Mouse (Mus musculus) hindbrain, embryonic 11.5 days (tissue): ENCODE measurements at regions not wholly inside any gene's neighbourhood (a gene's known extent, or its start where the extent isn't known, plus 50 kb on each side); places are given as distances from the start of the nearest gene placed in this dataset.
A peak's percentile ranks its signal among the peaks of the same experiment; 100 is the strongest.

Source experiments
- ATAC-seq: fragments of 200-750 bp; cut with Nextera tagmentation; 2 replicates; pipeline ENCODE4 v1.8.0; 2017; ENCODE audit warnings: mild to moderate bottlenecking, moderate TSS enrichment, moderate library complexity; ENCODE audit not compliant: low FRiP score
- DNase-seq: peaks from one replicate; pipeline ENCODE4 v3.0.0-alpha.2; 2015; ENCODE audit warnings: low spot score
- H3K27ac ChIP-seq: fragments of 300-500 bp; sonication (generic); 2 replicates; pipeline ENCODE4 v1.5.1; 2014; ENCODE audit warnings: mild to moderate bottlenecking, low read depth, low read length
- H3K27me3 ChIP-seq: fragments of 300-500 bp; sonication (generic); 2 replicates; pipeline ENCODE4 v1.6.1; 2014; ENCODE audit warnings: mild to moderate bottlenecking, low read length, moderate library complexity, mixed read lengths; ENCODE audit not compliant: control insufficient read depth, insufficient read depth
- H3K36me3 ChIP-seq: fragments of 300-500 bp; sonication (generic); 2 replicates; pipeline ENCODE4 v1.6.1; 2014; ENCODE audit warnings: mild to moderate bottlenecking, low read length, moderate library complexity, mixed read lengths; ENCODE audit not compliant: control insufficient read depth, insufficient read depth
- H3K4me1 ChIP-seq: fragments of 300-500 bp; sonication (generic); replicated peaks from 2 replicates; pipeline ENCODE4 v1.6.1; 2014; ENCODE audit warnings: low read length, mixed read lengths; ENCODE audit not compliant: control insufficient read depth, insufficient read depth
- H3K4me2 ChIP-seq: fragments of 300-500 bp; sonication (generic); replicated peaks from 2 replicates; pipeline ENCODE4 v1.6.1; 2014; ENCODE audit warnings: mild to moderate bottlenecking, low read depth, low read length
- H3K4me3 ChIP-seq: fragments of 300-500 bp; sonication (generic); 2 replicates; pipeline ENCODE4 v1.5.1; 2014; ENCODE audit warnings: low read depth, low read length
- H3K9ac ChIP-seq: fragments of 300-500 bp; sonication (generic); 2 replicates; pipeline ENCODE4 v1.6.1; 2014; ENCODE audit warnings: low read depth, low read length
- H3K9me3 ChIP-seq: fragments of 300-500 bp; sonication (generic); 2 replicates; pipeline ENCODE4 v1.6.1; 2016; ENCODE audit warnings: low read length; ENCODE audit not compliant: control insufficient read depth
- WGBS: fragments of 180-500 bp; shearing (Covaris S2); extraction: QIAGEN DNeasy Blood & Tissue Kit; methylation state at CpG from one replicate; pipeline ENCODE4 v1.1.7; 2014; 5-methylcytosine and 5-hydroxymethylcytosine counted together

- Histone ChIP-seq H3K9ac (no peak overlapping the region), H3K27me3 (no peaks in the 10 kb centered on the region), H3K9me3 (no peaks in the 10 kb centered on the region), H3K4me3 (no peak overlapping the region), H3K4me2 (no peak overlapping the region), H3K4me1 (no peaks in the 10 kb centered on the region), H3K27ac (no peak overlapping the region), H3K36me3 (no peaks in the 10 kb centered on the region)
- WGBS, result 45% methylated on average over 4 of the region's 4 CpGs
- DNase-seq, result peak; percentile 44
- ATAC-seq, result no peak
These were observed 114.7 kb upstream of the Kcna4 start for GRCm38 (mm10) chr2:107175721-107176120.

- H3K27ac ChIP-seq, result no peak overlapping the region
- no peak for DNase-seq
- WGBS, result 86% methylated on average over 6 of the region's 6 CpGs
- H3K9me3 ChIP-seq, result no peaks in the 10 kb centered on the region
- ATAC-seq, result no peak
- H3K27me3 ChIP-seq, result no peaks in the 10 kb centered on the region
- no peaks in the 10 kb centered on the region for H3K36me3 ChIP-seq
- no peaks in the 10 kb centered on the region for H3K4me1 ChIP-seq
- H3K4me3 ChIP-seq, result no peak overlapping the region
- no peak overlapping the region for H3K4me2 ChIP-seq
- H3K9ac ChIP-seq, result no peak overlapping the region
These were observed 107.4 kb upstream of the Kcna4 start for GRCm38 (mm10) chr2:107183066-107183465.

GRCm38 (mm10) chr2:107184864-107185263 is 105.6 kb upstream of the Kcna4 start:
- no peak for DNase-seq
- H3K27ac ChIP-seq, result no peak overlapping the region
- H3K9me3 ChIP-seq, result no peaks in the 10 kb centered on the region
- H3K4me3 ChIP-seq, result no peak overlapping the region
- no peaks in the 10 kb centered on the region for H3K36me3 ChIP-seq
- ATAC-seq, result no peak
- H3K9ac ChIP-seq, result no peak overlapping the region
- WGBS, result 49% methylated on average over 3 of the region's 3 CpGs
- H3K4me2 ChIP-seq, result no peak overlapping the region
- no peaks in the 10 kb centered on the region for H3K27me3 ChIP-seq
- H3K4me1 ChIP-seq, result no peaks in the 10 kb centered on the region

- Histone ChIP-seq H3K9me3 (no peaks in the 10 kb centered on the region), H3K27me3 (no peaks in the 10 kb centered on the region), H3K4me1 (no peaks in the 10 kb centered on the region), H3K36me3 (no peaks in the 10 kb centered on the region), H3K4me3 (no peak overlapping the region), H3K27ac (no peak overlapping the region), H3K9ac (no peak overlapping the region), H3K4me2 (no peak overlapping the region)
- ATAC-seq (no peak), DNase-seq (no peak)
- WGBS, result 86% methylated on average over 4 of the region's 4 CpGs
These were observed 88.5 kb upstream of the Kcna4 start for GRCm38 (mm10) chr2:107201856-107202473.

- H3K36me3 ChIP-seq, result no peaks in the 10 kb centered on the region
- no peak overlapping the region for H3K4me3 ChIP-seq
- DNase-seq (no peak), ATAC-seq (no peak)
- H3K4me2 ChIP-seq, result no peak overlapping the region
- WGBS, result 58% methylated on average over 3 of the region's 3 CpGs
- no peaks in the 10 kb centered on the region for H3K27me3 ChIP-seq
- H3K4me1 ChIP-seq, result no peaks in the 10 kb centered on the region
- no peaks in the 10 kb centered on the region for H3K9me3 ChIP-seq
- no peak overlapping the region for H3K9ac ChIP-seq
- H3K27ac ChIP-seq, result no peak overlapping the region
These were observed 88.0 kb upstream of the Kcna4 start for GRCm38 (mm10) chr2:107202474-107202858.

- no peak for ATAC-seq
- H3K4me2 ChIP-seq, result no peak overlapping the region
- no peak overlapping the region for H3K4me3 ChIP-seq
These were observed 68.9 kb upstream of the Kcna4 start for GRCm38 (mm10) chr2:107221544-107221943.

GRCm38 (mm10) chr2:107224679-107225078 is 65.8 kb upstream of the Kcna4 start:
- no peak for DNase-seq
- H3K36me3 ChIP-seq, result no peaks in the 10 kb centered on the region
- 79% methylated on average over 2 of the region's 2 CpGs for WGBS
- no peak overlapping the region for H3K27ac ChIP-seq
- no peaks in the 10 kb centered on the region for H3K27me3 ChIP-seq
- no peaks in the 10 kb centered on the region for H3K9me3 ChIP-seq
- ATAC-seq, result no peak
- H3K4me3 ChIP-seq, result no peak overlapping the region
- H3K4me1 ChIP-seq, result no peaks in the 10 kb centered on the region
- no peak overlapping the region for H3K9ac ChIP-seq
- H3K4me2 ChIP-seq, result no peak overlapping the region

More at GRCm38 (mm10) chr2:107221544-107221943, 68.9 kb upstream of the Kcna4 start:
- no peak overlapping the region for H3K27ac ChIP-seq
- WGBS, result 76% methylated on average over 1 of the region's 1 CpGs
- no peaks in the 10 kb centered on the region for H3K36me3 ChIP-seq
- H3K4me1 ChIP-seq, result no peaks in the 10 kb centered on the region
- no peak for DNase-seq
- no peak overlapping the region for H3K9ac ChIP-seq
- H3K9me3 ChIP-seq, result no peaks in the 10 kb centered on the region
- H3K27me3 ChIP-seq, result no peaks in the 10 kb centered on the region

- H3K4me3 ChIP-seq, result no peak overlapping the region
- ATAC-seq, result no peak
- no peaks in the 10 kb centered on the region for H3K36me3 ChIP-seq
- WGBS, result 96% methylated on average over 2 of the region's 2 CpGs
- H3K4me2 ChIP-seq, result no peak overlapping the region
- no peak for DNase-seq
- no peaks in the 10 kb centered on the region for H3K9me3 ChIP-seq
- no peak overlapping the region for H3K27ac ChIP-seq
- H3K4me1 ChIP-seq, result no peaks in the 10 kb centered on the region
- H3K9ac ChIP-seq, result no peak overlapping the region
- H3K27me3 ChIP-seq, result no peaks in the 10 kb centered on the region
These were observed 63.0 kb upstream of the Kcna4 start for GRCm38 (mm10) chr2:107227486-107227885.

- WGBS, result 75% methylated on average over 1 of the region's 1 CpGs
- no peak for DNase-seq
- no peak overlapping the region for H3K4me3 ChIP-seq
- H3K27me3 ChIP-seq, result no peaks in the 10 kb centered on the region
- no peak overlapping the region for H3K9ac ChIP-seq
- no peaks in the 10 kb centered on the region for H3K9me3 ChIP-seq
- ATAC-seq, result no peak
- no peaks in the 10 kb centered on the region for H3K4me1 ChIP-seq
- no peaks in the 10 kb centered on the region for H3K36me3 ChIP-seq
- H3K4me2 ChIP-seq, result no peak overlapping the region
- no peak overlapping the region for H3K27ac ChIP-seq
These were observed 62.2 kb upstream of the Kcna4 start for GRCm38 (mm10) chr2:107228287-107228686.
